ENCODE assay signal across 8 mouse cellular contexts in genomic region chr1:52816910-52817812, GRCm38 (mm10). TPM values are rescaled to one million over a fixed set of nuclear protein-coding genes. Genes with fewer than 3 reads are reported as not detected.
DNase-seq lines count a peak whose midpoint lies in the region; ATAC-seq and TF ChIP-seq lines count a peak whose summit lies in the region.

Inpp1 (minus strand) TSS chr1:52817688.

- H3K27ac ChIP-seq in CH12.LX (ENCODE audit: insufficient read depth, low read depth): peak within 1 kb of the TSS; percentile 57
- peak within 1 kb of the TSS; percentile 88 for H3K27ac ChIP-seq in forebrain, embryonic 10.5 days
- H3K27ac ChIP-seq in heart, embryonic 14.5 days (replicated peaks in 1 of 2; ENCODE audit: control insufficient read depth in 1 of 2, insufficient read depth in 1 of 2, low read depth in 2 of 2, low read length in 2 of 2): peak within 1 kb of the TSS; percentile 66 to 78
- peak within 1 kb of the TSS; percentile 55 for H3K27ac ChIP-seq in liver, embryonic 15.5 days (replicated peaks)
- 0 out of 2 replicates have a peak within 1 kb of the TSS, but pooled peaks have one; percentile 14 for H3K27ac ChIP-seq in neural tube, embryonic 11.5 days (ENCODE audit: low read depth, low read length)
- peak within 1 kb of the TSS; percentile 79 for H3K27ac ChIP-seq in stomach, embryonic 16.5 days (ENCODE audit: low read length)

- peaks cover 0 to 3% of the 10 kb centered on the region in 2 experiments for H3K36me3 ChIP-seq in CH12.LX (replicated peaks in 1 of 2; ENCODE audit: control insufficient read depth in 1 of 2, insufficient read depth in 1 of 2, low read length in 1 of 2)
- H3K36me3 ChIP-seq in forebrain, embryonic 10.5 days (replicated peaks): no peaks in the 10 kb centered on the region
- H3K36me3 ChIP-seq in heart, embryonic 14.5 days (ENCODE audit: control insufficient read depth, insufficient read depth, low read length): peaks cover 5% of the 10 kb centered on the region; the same call in 1 of the 2 replicates
- H3K36me3 ChIP-seq in liver, embryonic 15.5 days (replicated peaks): no peaks in the 10 kb centered on the region
- no peaks in the 10 kb centered on the region for H3K36me3 ChIP-seq in neural tube, embryonic 11.5 days (ENCODE audit: control insufficient read depth, insufficient read depth, low read length)
- no peaks in the 10 kb centered on the region for H3K36me3 ChIP-seq in stomach, embryonic 16.5 days (ENCODE audit: control insufficient read depth, insufficient read depth, low read length)

- TF ChIP-seq POLR2A in CH12.LX (IDR thresholded peaks at IDR 0.05; ENCODE audit: low read depth, low read length): peak; percentile 36; the same call in 1 of the 2 replicates

- peak; percentile 78 for TF ChIP-seq RAD21 in CH12.LX (IDR thresholded peaks at IDR 0.05; ENCODE audit: low read depth, low read length)

- H3K4me3 ChIP-seq in CH12.LX (replicated peaks in 1 of 3; ENCODE audit: low read depth in 2 of 3, low read length in 2 of 3, poor library complexity in 1 of 3): peak within 1 kb of the TSS; percentile 69 to 81 (median 70)
- peak within 1 kb of the TSS; percentile 65 for H3K4me3 ChIP-seq in forebrain, embryonic 10.5 days
- H3K4me3 ChIP-seq in heart, embryonic 14.5 days (ENCODE audit: control insufficient read depth in 1 of 2, insufficient read depth in 1 of 2, low read depth in 1 of 2, low read length in 2 of 2): peak within 1 kb of the TSS; percentile 70 to 88
- H3K4me3 ChIP-seq in liver, embryonic 15.5 days (replicated peaks): peak within 1 kb of the TSS; percentile 62
- H3K4me3 ChIP-seq in neural tube, embryonic 11.5 days (ENCODE audit: low read depth, low read length): peak within 1 kb of the TSS; percentile 69
- peak within 1 kb of the TSS; percentile 59 for H3K4me3 ChIP-seq in stomach, embryonic 16.5 days (replicated peaks; ENCODE audit: low read length)

- peak; percentile 82 for DNase-seq in CH12.LX (ENCODE audit: extremely low read depth)
- peak; percentile 62 for DNase-seq in c-Kit-positive CD71-negative TER-119-negative erythroid progenitor cells, embryonic 14.5 days (ENCODE audit: low read depth)
- DNase-seq in forebrain, embryonic 10.5 days (ENCODE audit: extremely low spot score, low spot score): peak; percentile 57
- DNase-seq in kidney, postnatal 14 days: peak; percentile 89
- peak; percentile 71 for DNase-seq in neural tube, embryonic 11.5 days (ENCODE audit: low spot score)

- H3K4me2 ChIP-seq in CH12.LX (ENCODE audit: insufficient read depth, low read depth, poor library complexity, severe bottlenecking): peak within 1 kb of the TSS; percentile 92
- H3K4me2 ChIP-seq in heart, embryonic 14.5 days (ENCODE audit: low read length): peak within 1 kb of the TSS; percentile 77
- peak within 1 kb of the TSS; percentile 83 for H3K4me2 ChIP-seq in liver, embryonic 15.5 days
- H3K4me2 ChIP-seq in neural tube, embryonic 11.5 days (ENCODE audit: low read depth): peak within 1 kb of the TSS; percentile 86
- peak within 1 kb of the TSS; percentile 78 for H3K4me2 ChIP-seq in stomach, embryonic 16.5 days (ENCODE audit: low read depth, low read length)

- peak; percentile 92 for ATAC-seq in heart, embryonic 14.5 days (ENCODE audit: insufficient number of reproducible peaks, insufficient read depth, low FRiP score, low read depth)
- peak; percentile 81 for ATAC-seq in liver, embryonic 15.5 days (ENCODE audit: insufficient read depth)
- ATAC-seq in neural tube, embryonic 11.5 days (ENCODE audit: insufficient read depth, low FRiP score, low TSS enrichment): peak; percentile 75
- peak; percentile 85 for ATAC-seq in stomach, embryonic 16.5 days (ENCODE audit: insufficient read depth, low FRiP score)

- TF ChIP-seq EP300 in CH12.LX (IDR thresholded peaks at IDR 0.05; ENCODE audit: low read length): no peak

- no peaks in the 10 kb centered on the region for H3K27me3 ChIP-seq in CH12.LX (replicated peaks)
- H3K27me3 ChIP-seq in forebrain, embryonic 10.5 days (ENCODE audit: poor library complexity, severe bottlenecking): no peaks in the 10 kb centered on the region
- H3K27me3 ChIP-seq in heart, embryonic 14.5 days (ENCODE audit: control insufficient read depth, insufficient read depth, low read length): no peaks in the 10 kb centered on the region
- H3K27me3 ChIP-seq in liver, embryonic 15.5 days: no peaks in the 10 kb centered on the region
- no peaks in the 10 kb centered on the region for H3K27me3 ChIP-seq in neural tube, embryonic 11.5 days (ENCODE audit: control insufficient read depth, insufficient read depth, low read length)
- H3K27me3 ChIP-seq in stomach, embryonic 16.5 days (ENCODE audit: control insufficient read depth, insufficient read depth, low read length): no peaks in the 10 kb centered on the region

- WGBS in forebrain, embryonic 10.5 days: under 1% methylated on average over 59 of the region's 59 CpGs
- WGBS in heart, embryonic 14.5 days: 1% methylated on average over 54 of the region's 59 CpGs
- 1% methylated on average over 59 of the region's 59 CpGs for WGBS in liver, embryonic 15.5 days (ENCODE audit: insufficient replicate concordance)
- under 1% methylated on average over 56 of the region's 59 CpGs for WGBS in neural tube, embryonic 11.5 days
- under 1% methylated on average over 59 of the region's 59 CpGs for WGBS in stomach, embryonic 16.5 days

- dilution Hi-C loops in CH12.LX (cut with MboI; ENCODE audit: extremely low pct_ligation_motif_present, extremely low pct_unique_long_range_greater_than_20kb, low sequenced_read_pairs): no loop called here

- TF ChIP-seq CTCF in CH12.LX (conservative IDR thresholded peaks at IDR 0.05 in 1 of 2, IDR thresholded peaks at IDR 0.05 in 1 of 2; ENCODE audit: low read depth in 2 of 2, low read length in 2 of 2): peak in 1 of 2 experiments; percentile 84; a peak in 2 of 4 replicates

- no peaks in the 10 kb centered on the region for H3K9me3 ChIP-seq in CH12.LX (replicated peaks; ENCODE audit: low read length)
- H3K9me3 ChIP-seq in forebrain, embryonic 10.5 days: no peaks in the 10 kb centered on the region
- no peaks in the 10 kb centered on the region for H3K9me3 ChIP-seq in heart, embryonic 14.5 days (ENCODE audit: control insufficient read depth, low read length)
- no peaks in the 10 kb centered on the region for H3K9me3 ChIP-seq in liver, embryonic 15.5 days (replicated peaks)
- H3K9me3 ChIP-seq in neural tube, embryonic 11.5 days (ENCODE audit: control insufficient read depth, low read length): no peaks in the 10 kb centered on the region
- no peaks in the 10 kb centered on the region for H3K9me3 ChIP-seq in stomach, embryonic 16.5 days (replicated peaks; ENCODE audit: control insufficient read depth, low read length)

- H3K79me2 ChIP-seq in CH12.LX (replicated peaks; ENCODE audit: control insufficient read depth, extremely low read depth, insufficient read depth, poor library complexity, severe bottlenecking): no peaks in the 10 kb centered on the region

- peaks cover 2 to 22% of the 10 kb centered on the region in 2 experiments; a peak in 3 of 4 replicates for H3K4me1 ChIP-seq in CH12.LX (ENCODE audit: control insufficient read depth in 1 of 2, insufficient read depth in 2 of 2)
- peaks cover 20% of the 10 kb centered on the region for H3K4me1 ChIP-seq in forebrain, embryonic 10.5 days
- H3K4me1 ChIP-seq in heart, embryonic 14.5 days (ENCODE audit: control insufficient read depth in 2 of 2, insufficient read depth in 2 of 2, low read length in 2 of 2): peaks cover 2 to 8% of the 10 kb centered on the region in 2 experiments; a peak in 3 of 4 replicates
- peaks cover 14% of the 10 kb centered on the region for H3K4me1 ChIP-seq in liver, embryonic 15.5 days (replicated peaks)
- H3K4me1 ChIP-seq in neural tube, embryonic 11.5 days (ENCODE audit: control insufficient read depth, insufficient read depth, low read length): no peaks in the 10 kb centered on the region
- H3K4me1 ChIP-seq in stomach, embryonic 16.5 days (ENCODE audit: control insufficient read depth, insufficient read depth, low read length): peaks cover 4% of the 10 kb centered on the region

- H3K9ac ChIP-seq in CH12.LX (ENCODE audit: insufficient read depth, low read depth): peak within 1 kb of the TSS; percentile 37
- peak within 1 kb of the TSS; percentile 89 for H3K9ac ChIP-seq in heart, embryonic 14.5 days (ENCODE audit: low read length)
- peak within 1 kb of the TSS; percentile 58 for H3K9ac ChIP-seq in liver, embryonic 15.5 days
- H3K9ac ChIP-seq in neural tube, embryonic 11.5 days (ENCODE audit: low read length): peak within 1 kb of the TSS; percentile 86
- peak within 1 kb of the TSS; percentile 88 for H3K9ac ChIP-seq in stomach, embryonic 16.5 days (ENCODE audit: low read length)

- in situ Hi-C loops in CH12.LX (cut with MboI; ENCODE audit: low pct_ligation_motif_present, low pct_unique_long_range_greater_than_20kb, low sequenced_read_pairs): no loop called here

TF ChIP-seq in CH12.LX, 34 proteins besides CTCF, POLR2A, EP300 and RAD21 (continues in another document):
- TF ChIP-seq ZMIZ1 (IDR thresholded peaks at IDR 0.05; ENCODE audit: low read depth, low read length) (no peak), TCF12 (IDR thresholded peaks at IDR 0.05; ENCODE audit: low read depth, low read length) (peak; percentile 52; the same call in 1 of the 2 replicates), MXI1 (IDR thresholded peaks at IDR 0.05; ENCODE audit: low read depth, low read length) (peak; percentile 81), ETS1 (conservative IDR thresholded peaks at IDR 0.05; ENCODE audit: low read depth, low read length) (no peak; the same call in 1 of the 2 replicates), HCFC1 (IDR thresholded peaks at IDR 0.05; ENCODE audit: low read depth, low read length) (peak; percentile 34; the same call in 1 of the 2 replicates), CHD2 (IDR thresholded peaks at IDR 0.05; ENCODE audit: low read length) (no peak), POLR2AphosphoS2 (IDR thresholded peaks at IDR 0.05; ENCODE audit: low read depth, low read length) (no peak), JUN (IDR thresholded peaks at IDR 0.05; ENCODE audit: insufficient read depth, low read depth, low read length) (no peak), MYC (IDR thresholded peaks at IDR 0.05; ENCODE audit: low read depth, low read length) (peak; percentile 84; the same call in 1 of the 2 replicates), E2F4 (IDR thresholded peaks at IDR 0.05; ENCODE audit: insufficient replicate concordance, low read depth, low read length) (no peak), MEF2A (IDR thresholded peaks at IDR 0.05; ENCODE audit: borderline replicate concordance, low read depth, low read length) (0 out of 2 replicates have a peak, but pooled peaks have one; percentile 34)

RNA-seq across cellular contexts. Expression of gene Inpp1, which starts in this region (rescaled TPM):
- total RNA-seq in CH12.LX (2012; rRNA removed) (13.6 and 14.8 TPM in 2 replicates), CH12.LX (2014; rRNA removed) (10.0 and 13.0 TPM in 2 replicates)
- 9.2 and 10.5 TPM in 2 replicates for polyA plus RNA-seq in CH12.LX (2012; ENCODE audit: insufficient read length, low read depth)
- polyA plus RNA-seq in forebrain, embryonic 10.5 days (2016; fragmentation: Nextera tagmentation; extraction: Ambion mirVana): 10.4 and 12.3 TPM in 2 replicates
- polyA plus RNA-seq in heart, embryonic 14.5 days (2014; fragmentation: Nextera tagmentation; extraction: Ambion mirVana): 13.7 and 14.4 TPM in 2 replicates
- polyA plus RNA-seq in liver, embryonic 15.5 days (2015; fragmentation: Nextera tagmentation; extraction: Ambion mirVana): 5.2 and 5.8 TPM in 2 replicates
- 11.3 and 12.4 TPM in 2 replicates for polyA plus RNA-seq in neural tube, embryonic 11.5 days (2014; fragmentation: Nextera tagmentation; extraction: Ambion mirVana)
- 15.5 and 15.9 TPM in 2 replicates for polyA plus RNA-seq in stomach, embryonic 16.5 days (2015; fragmentation: Nextera tagmentation; extraction: Ambion mirVana)

Comparison
In these comparisons a context has a peak if more than half of its experiments do, and no peak if none do; other contexts are left out.
1. Peak in every context shown above with its lines: DNase-seq, ATAC-seq, H3K4me3 ChIP-seq and H3K27ac ChIP-seq.
2. H3K27ac ChIP-seq: peak in every context shown above with its lines; median percentile 88 in forebrain, embryonic 10.5 days; 79 in stomach, embryonic 16.5 days; 72 in heart, embryonic 14.5 days; 57 in CH12.LX; 55 in liver, embryonic 15.5 days; 14 in neural tube, embryonic 11.5 days.
3. H3K9ac ChIP-seq: peak in every context shown above with its lines; median percentile 89 in heart, embryonic 14.5 days; 88 in stomach, embryonic 16.5 days; 86 in neural tube, embryonic 11.5 days; 58 in liver, embryonic 15.5 days; 37 in CH12.LX.